17 mouse cellular contexts compared by ENCODE assay signal in genomic region chr12:91995545-91995944, GRCm38 (mm10).
A peak's percentile ranks its signal among the peaks of the same experiment; 100 is the strongest.
DNase-seq lines count a peak whose midpoint lies in the region; ATAC-seq and TF ChIP-seq lines count a peak whose summit lies in the region.
"Had no signal": no experiment of that assay in that cellular context is flagged by ENCODE, and none has a peak within 500 bp of the region (broad histone marks: within the 10 kb centered on the region; RNA-seq: fewer than 3 reads in every experiment).

No protein-coding gene starts in this region.

- 80% methylated on average over 2 of the region's 2 CpGs for WGBS in lung, embryonic 14.5 days
- 68% methylated on average over 2 of the region's 2 CpGs for WGBS in limb, embryonic 10.5 days

- ATAC-seq in lung, embryonic 14.5 days (ENCODE audit: insufficient read depth): no peak
- ATAC-seq: forebrain, embryonic 13.5 days; hindbrain, embryonic 16.5 days had no signal

- H3K9me3 ChIP-seq in lung, embryonic 14.5 days (ENCODE audit: low read depth, low read length): no peaks in the 10 kb centered on the region
- no peaks in the 10 kb centered on the region for H3K9me3 ChIP-seq in ES-Bruce4 (replicated peaks; ENCODE audit: control insufficient read depth, insufficient read depth, low read length, poor library complexity, severe bottlenecking)
- H3K9me3 ChIP-seq in limb, embryonic 10.5 days (replicated peaks): no peaks in the 10 kb centered on the region
- H3K9me3 ChIP-seq: forebrain, embryonic 13.5 days; heart, embryonic 10.5 days; midbrain, embryonic 10.5 days; neural tube, embryonic 12.5 days; stomach, embryonic 15.5 days had no signal

- H3K9ac ChIP-seq in lung, embryonic 14.5 days: no peak overlapping the region
- no peak overlapping the region for H3K9ac ChIP-seq in ES-Bruce4 (ENCODE audit: low read depth, poor library complexity, severe bottlenecking)
- H3K9ac ChIP-seq: forebrain, embryonic 13.5 days; neural tube, embryonic 12.5 days; stomach, embryonic 15.5 days had no signal

- no peaks in the 10 kb centered on the region for H3K27me3 ChIP-seq in lung, embryonic 14.5 days (ENCODE audit: insufficient read depth, low read length)
- H3K27me3 ChIP-seq in ES-Bruce4 (ENCODE audit: control insufficient read depth, insufficient read depth, low read length, poor library complexity, severe bottlenecking): no peaks in the 10 kb centered on the region
- H3K27me3 ChIP-seq in limb, embryonic 10.5 days (ENCODE audit: low read depth, poor library complexity, severe bottlenecking): no peaks in the 10 kb centered on the region
- H3K27me3 ChIP-seq: forebrain, embryonic 13.5 days; neural tube, embryonic 12.5 days; stomach, embryonic 15.5 days had no signal

- peak; percentile 26 for DNase-seq in embryo, embryonic 10.5 days (ENCODE audit: low spot score)
- no peak for DNase-seq in embryo, embryonic 9.5 days (ENCODE audit: extremely low spot score)
- no peak for DNase-seq in lung, embryonic 14.5 days
- no peak for DNase-seq in lung, postnatal 14 days
- no peak for DNase-seq in limb, embryonic 10.5 days (ENCODE audit: low spot score)
- no peak for DNase-seq in cerebellum, adult 9-10 months
- DNase-seq: cerebellum, adult 18-20 months; kidney, adult 18-20 months; kidney, postnatal 14 days; right cerebral cortex, postnatal 14 days had no signal

- no peak overlapping the region for H3K4me3 ChIP-seq in lung, embryonic 14.5 days (ENCODE audit: low read depth, low read length)
- no peak overlapping the region for H3K4me3 ChIP-seq in ES-Bruce4 (ENCODE audit: low read depth, low read length)
- no peak overlapping the region for H3K4me3 ChIP-seq in limb, embryonic 10.5 days
- H3K4me3 ChIP-seq: forebrain, embryonic 13.5 days; heart, embryonic 10.5 days; midbrain, embryonic 10.5 days; neural tube, embryonic 12.5 days; stomach, embryonic 15.5 days had no signal

- peak; percentile 18; the same call in 1 of the 2 replicates for TF ChIP-seq CTCF in lung, embryonic 14.5 days (IDR thresholded peaks at IDR 0.05; ENCODE audit: low read depth)
- TF ChIP-seq CTCF in ES-Bruce4 (IDR thresholded peaks at IDR 0.05; ENCODE audit: low read depth, low read length): peak; percentile 24

- TF ChIP-seq EP300 in ES-Bruce4 (IDR thresholded peaks at IDR 0.05; ENCODE audit: insufficient read depth, low read depth, low read length): no peak

- no peak overlapping the region for H3K4me2 ChIP-seq in lung, embryonic 14.5 days
- H3K4me2 ChIP-seq: forebrain, embryonic 13.5 days; neural tube, embryonic 12.5 days; stomach, embryonic 15.5 days had no signal

- TF ChIP-seq POLR2A in ES-Bruce4 (IDR thresholded peaks at IDR 0.05; ENCODE audit: insufficient read depth, low read length): no peak

- H3K36me3 ChIP-seq in lung, embryonic 14.5 days (ENCODE audit: insufficient read depth): no peaks in the 10 kb centered on the region
- H3K36me3 ChIP-seq in ES-Bruce4 (ENCODE audit: control insufficient read depth, insufficient read depth, low read length, poor library complexity, severe bottlenecking): no peaks in the 10 kb centered on the region
- no peaks in the 10 kb centered on the region for H3K36me3 ChIP-seq in limb, embryonic 10.5 days
- H3K36me3 ChIP-seq: heart, embryonic 10.5 days; midbrain, embryonic 10.5 days; neural tube, embryonic 12.5 days; stomach, embryonic 15.5 days had no signal

- no peaks in the 10 kb centered on the region for H3K4me1 ChIP-seq in lung, embryonic 14.5 days (ENCODE audit: insufficient read depth)
- no peaks in the 10 kb centered on the region for H3K4me1 ChIP-seq in ES-Bruce4 (ENCODE audit: control insufficient read depth, insufficient read depth, low read length)
- H3K4me1 ChIP-seq in limb, embryonic 10.5 days: peaks cover 12% of the 10 kb centered on the region
- H3K4me1 ChIP-seq: forebrain, embryonic 13.5 days; heart, embryonic 10.5 days; midbrain, embryonic 10.5 days; neural tube, embryonic 12.5 days; stomach, embryonic 15.5 days had no signal

- H3K27ac ChIP-seq in lung, embryonic 14.5 days (ENCODE audit: low read depth): no peak overlapping the region
- H3K27ac ChIP-seq in ES-Bruce4 (ENCODE audit: insufficient read depth, low read length): no peak overlapping the region
- H3K27ac ChIP-seq in limb, embryonic 10.5 days: 0 out of 2 replicates have a peak overlapping the region, but pooled peaks have one; percentile 42
- H3K27ac ChIP-seq: forebrain, embryonic 13.5 days; heart, embryonic 10.5 days; midbrain, embryonic 10.5 days; neural tube, embryonic 12.5 days; stomach, embryonic 15.5 days had no signal
